Mouse (Mus musculus): ENCODE results near the gene Pcsk5.

Pcsk5 gene

DNA sequence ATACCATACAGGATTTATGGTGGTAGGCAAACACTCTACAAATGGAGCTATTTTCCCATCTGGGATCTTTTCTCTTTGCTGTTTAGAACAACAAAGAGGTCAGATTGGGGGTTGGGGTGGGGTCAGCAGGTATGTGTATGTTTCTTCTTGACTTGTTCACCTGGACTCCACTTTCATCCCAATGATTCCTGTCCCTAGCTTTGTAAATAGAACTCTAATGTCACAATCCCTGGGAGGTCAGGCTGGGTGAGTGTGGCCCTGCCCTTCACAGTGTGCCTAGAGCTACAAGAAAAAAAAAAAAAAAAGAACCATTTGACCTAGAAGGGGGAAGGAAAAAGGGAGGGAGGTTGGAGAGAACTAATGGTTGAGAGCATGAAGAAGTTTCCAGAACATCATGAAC lies 428.8 kb downstream of the Pcsk5 start:
- DNase-seq (ENCODE audit: inconsistent age in 2 of 2, low spot score in 1 of 2), result peak in 1 of 2 experiments; percentile 74

GRCm38 (mm10) chr19:17406823-17407222 lies 430.6 kb downstream of the Pcsk5 start:
- DNase-seq (ENCODE audit: inconsistent age in 2 of 2, low spot score in 1 of 2), result peak in 1 of 2 experiments; percentile 65

DNA sequence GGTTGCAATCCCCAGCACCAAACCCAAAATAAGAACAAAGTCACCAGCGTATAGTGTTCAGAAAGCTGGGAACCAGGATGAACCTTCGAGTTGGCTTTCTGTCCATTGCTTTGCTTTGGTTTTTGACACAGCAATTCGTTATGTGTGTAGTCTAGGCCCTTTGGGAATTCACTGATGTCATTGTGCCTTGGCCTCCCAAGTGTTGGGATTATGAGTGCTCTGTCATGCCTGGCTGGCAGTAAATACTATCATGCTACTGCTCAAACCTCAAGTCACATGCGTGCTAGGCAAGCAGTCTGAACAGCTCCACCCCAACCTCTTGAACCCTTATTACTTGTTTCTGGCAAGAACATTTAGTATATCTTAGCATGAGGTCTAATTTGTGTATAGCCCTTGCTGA lies 434.3 kb downstream of the Pcsk5 start:
- DNase-seq (ENCODE audit: inconsistent age in 2 of 2, low spot score in 1 of 2), result no peak

- peak in 1 of 2 experiments; percentile 70 for DNase-seq (ENCODE audit: inconsistent age in 2 of 2, low spot score in 1 of 2)
These were observed 436.9 kb downstream of the Pcsk5 start for GRCm38 (mm10) chr19:17400571-17400970.

DNA sequence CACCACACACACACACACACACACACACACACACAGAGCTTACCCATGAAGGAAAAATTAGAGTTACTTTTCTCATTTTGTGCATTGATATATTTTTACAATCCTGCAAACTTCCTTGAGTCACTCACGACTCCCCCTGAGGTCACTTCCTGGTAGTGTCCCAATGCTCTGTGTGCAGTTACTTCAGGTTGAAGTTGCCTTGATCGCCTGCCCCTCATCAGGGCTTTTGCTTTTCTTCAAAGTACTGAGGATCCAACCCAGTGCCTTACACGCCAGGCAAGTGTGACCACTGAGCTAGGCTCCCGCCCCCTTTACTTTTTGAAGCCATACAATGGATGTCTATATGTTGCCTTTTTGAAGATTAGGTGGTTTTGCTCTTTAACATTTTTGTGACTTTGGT lies 437.5 kb downstream of the Pcsk5 start:
- no peak for DNase-seq (ENCODE audit: inconsistent age in 2 of 2, low spot score in 1 of 2)

DNA sequence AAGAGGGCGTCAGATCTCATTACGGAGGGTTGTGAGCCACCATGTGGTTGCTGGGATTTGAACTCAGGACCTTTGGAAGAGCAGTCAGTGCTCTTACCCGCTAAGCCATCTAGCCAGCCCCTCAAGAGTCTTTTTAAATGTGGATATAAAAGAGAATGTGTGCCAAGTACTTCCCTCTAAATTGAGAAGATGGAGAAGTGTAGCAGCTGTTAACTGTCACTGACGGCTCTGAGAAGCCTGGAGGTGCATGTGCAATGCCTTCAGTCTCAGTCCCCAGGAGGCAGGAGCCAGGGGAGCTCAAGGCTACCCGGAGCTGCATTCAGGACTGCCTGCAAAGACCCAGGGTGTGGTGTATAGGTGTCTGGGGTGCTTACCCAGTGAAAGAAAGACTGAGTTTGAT lies 439.5 kb downstream of the Pcsk5 start:
- DNase-seq (ENCODE audit: inconsistent age in 2 of 2, low spot score in 1 of 2), result no peak

GRCm38 (mm10) chr19:17396802-17397201 lies 440.6 kb downstream of the Pcsk5 start:
- DNase-seq (ENCODE audit: inconsistent age in 2 of 2, low spot score in 1 of 2), result no peak

DNA sequence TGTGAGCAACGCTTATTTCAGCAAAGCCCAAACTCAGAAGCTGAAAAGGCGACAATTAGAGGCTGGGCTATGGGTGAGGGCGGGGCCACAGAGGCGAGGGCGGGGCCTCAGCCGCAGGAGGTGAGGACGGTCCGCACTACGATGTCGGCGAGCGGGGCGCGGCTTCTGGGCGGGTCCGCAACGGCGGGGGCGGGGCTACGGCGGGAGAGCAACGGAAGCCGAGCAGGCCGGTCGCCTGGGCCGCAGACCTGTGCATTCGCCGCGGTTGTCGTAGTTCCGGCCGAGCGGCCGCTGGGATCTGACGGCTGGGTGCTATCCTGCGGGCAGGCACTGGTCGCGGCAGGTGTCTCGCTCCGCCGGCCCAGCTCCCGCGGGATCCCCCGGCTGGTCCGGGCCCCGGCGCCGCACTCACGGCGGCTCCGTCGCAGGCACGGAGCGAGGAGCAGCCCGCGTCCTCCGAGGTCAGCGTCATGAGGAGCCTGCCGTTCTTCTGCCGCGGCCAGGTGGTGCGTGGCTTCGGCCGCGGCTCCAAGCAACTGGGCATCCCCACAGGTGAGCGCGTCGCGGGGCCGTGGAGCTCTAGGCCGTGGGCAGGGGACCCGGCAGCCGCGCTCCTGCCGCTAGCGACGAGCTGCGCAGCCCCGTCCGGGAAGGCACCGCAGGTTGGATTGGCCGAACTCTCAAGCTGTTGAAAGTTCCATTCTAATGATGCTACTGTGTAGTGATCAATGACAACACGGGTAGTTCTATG lies 443.4 kb downstream of the Pcsk5 start, which contains the start of gene Rfk:
Gene Rfk, plus strand, starts transcription at position 203 of the 751 bp plus-strand sequence.
- peak; percentile 93 to 98 for DNase-seq (ENCODE audit: inconsistent age in 2 of 2, low spot score in 1 of 2)

- no peak for DNase-seq (ENCODE audit: inconsistent age in 2 of 2, low spot score in 1 of 2)
These were observed 444.6 kb downstream of the Pcsk5 start for GRCm38 (mm10) chr19:17392866-17393265.

- peak in 1 of 2 experiments; percentile 63 for DNase-seq (ENCODE audit: inconsistent age in 2 of 2, low spot score in 1 of 2)
These were observed 449.0 kb downstream of the Pcsk5 start for GRCm38 (mm10) chr19:17388404-17388803.

GRCm38 (mm10) chr19:17386424-17386823 lies 451.0 kb downstream of the Pcsk5 start:
- no peak for DNase-seq (ENCODE audit: inconsistent age in 2 of 2, low spot score in 1 of 2)

GRCm38 (mm10) chr19:17385426-17385825 lies 452.0 kb downstream of the Pcsk5 start:
- DNase-seq (ENCODE audit: inconsistent age in 2 of 2, low spot score in 1 of 2), result no peak

DNA sequence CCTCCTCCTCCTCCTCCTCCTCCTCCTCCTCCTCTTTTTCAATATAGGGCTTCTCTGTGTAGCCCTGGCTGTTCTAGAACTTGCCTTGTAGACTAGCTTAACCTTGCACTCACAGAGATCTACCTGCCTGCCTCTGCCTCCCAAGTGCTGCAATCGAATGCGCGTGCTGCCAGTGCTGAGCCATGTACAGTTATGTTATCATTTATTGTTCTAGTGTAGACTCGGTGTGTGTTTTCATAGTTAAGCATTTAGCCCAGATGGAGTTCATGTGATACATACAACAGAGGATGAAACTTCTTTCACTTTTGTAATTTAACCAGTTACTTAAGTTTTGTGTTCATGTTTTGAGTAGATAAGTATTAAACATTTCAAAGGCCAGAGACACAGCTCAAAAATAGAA lies 452.4 kb downstream of the Pcsk5 start:
- no peak for DNase-seq (ENCODE audit: inconsistent age in 2 of 2, low spot score in 1 of 2)

DNA sequence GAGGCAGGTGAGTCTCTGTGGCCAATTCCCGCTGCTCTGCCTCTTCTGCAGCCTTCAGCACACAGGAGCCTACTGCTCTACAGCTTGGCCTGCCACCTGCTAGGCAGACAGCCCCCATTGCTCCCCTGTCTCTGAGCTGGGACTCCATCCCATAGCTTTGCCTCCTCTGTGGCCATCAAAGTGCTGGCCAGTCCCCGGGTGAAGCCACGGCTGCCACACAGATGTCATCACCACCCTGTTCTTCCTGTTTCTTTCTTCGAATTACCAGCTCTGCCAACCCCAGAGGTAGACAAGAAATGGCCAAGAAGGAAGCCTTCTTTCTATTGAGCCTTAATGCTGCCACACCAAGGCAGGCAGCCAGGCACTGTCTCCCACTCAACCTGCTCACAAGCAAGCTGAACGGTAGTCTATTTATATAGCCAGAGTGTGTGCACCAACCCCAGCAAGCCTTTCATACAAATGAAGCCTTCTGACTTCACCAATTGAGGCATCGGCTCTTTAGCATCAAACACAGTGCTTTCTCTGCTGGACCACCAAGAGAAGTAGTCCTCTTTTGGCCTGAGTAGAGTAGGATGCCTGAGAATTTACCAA lies 454.5 kb downstream of the Pcsk5 start:
- DNase-seq (ENCODE audit: inconsistent age in 2 of 2, low spot score in 1 of 2), result no peak
